Mouse (Mus musculus) myocyte (in vitro differentiated cells): Measurements from ENCODE around the gene C730034F03Rik. TPM values are rescaled to one million over a fixed set of nuclear protein-coding genes. Genes with fewer than 3 reads are reported as not detected.

ENCODE experiments used
- H3K27me3 ChIP-seq: one replicate; pipeline ENCODE4 v1.6.1; 2011; ENCODE audit not compliant: control insufficient read depth, insufficient read depth, insufficient read length
- H3K36me3 ChIP-seq: one replicate; pipeline ENCODE4 v1.6.1; 2011; ENCODE audit not compliant: control insufficient read depth, insufficient read depth
- H3K4me2 ChIP-seq: one replicate; pipeline ENCODE4 v1.6.1; 2011; ENCODE audit warnings: low read depth, control low read depth
- H3K4me3 ChIP-seq: one replicate; pipeline ENCODE4 v1.5.1; 2011; ENCODE audit warnings: mild to moderate bottlenecking, control low read depth, moderate library complexity
- H3K79me2 ChIP-seq: one replicate; pipeline ENCODE4 v1.6.1; 2011; ENCODE audit not compliant: control insufficient read depth, insufficient read depth
- H3ac ChIP-seq: one replicate; pipeline ENCODE4 v1.6.1; 2011; ENCODE audit not compliant: control insufficient read depth, insufficient read length
- CEBPB ChIP-seq: IDR thresholded peaks from 2 replicates; pipeline ENCODE4 v1.6.1; 2011; ENCODE audit warnings: mild to moderate bottlenecking, moderate library complexity; ENCODE audit not compliant: poor library complexity, insufficient read depth, severe bottlenecking
- E2F4 ChIP-seq: IDR thresholded peaks from one replicate; pipeline ENCODE4 v1.6.1; 2011; ENCODE audit warnings: mild to moderate bottlenecking, control low read depth, moderate library complexity; ENCODE audit not compliant: insufficient read depth
- MAX ChIP-seq: IDR thresholded peaks from one replicate; pipeline ENCODE4 v1.6.1; 2011; ENCODE audit warnings: low read depth, mild to moderate bottlenecking, control low read depth
- POLR2A ChIP-seq: IDR thresholded peaks from one replicate; pipeline ENCODE4 v1.6.1; 2011; ENCODE audit warnings: low read depth, mild to moderate bottlenecking, control low read depth, moderate library complexity; ENCODE audit not compliant: insufficient read length
- POLR2AphosphoS2 ChIP-seq: IDR thresholded peaks from one replicate; pipeline ENCODE4 v1.6.1; 2011; ENCODE audit warnings: low read depth, control low read depth; ENCODE audit not compliant: insufficient read length
- REST ChIP-seq: IDR thresholded peaks from one replicate; pipeline ENCODE4 v1.6.1; 2011; ENCODE audit warnings: mild to moderate bottlenecking, control low read depth, moderate library complexity; ENCODE audit not compliant: insufficient read depth, insufficient read length
- TCF12 ChIP-seq: IDR thresholded peaks from one replicate; pipeline ENCODE4 v1.6.1; 2011; ENCODE audit warnings: mild to moderate bottlenecking, control low read depth; ENCODE audit not compliant: poor library complexity, insufficient read depth, severe bottlenecking
- TCF3 ChIP-seq: IDR thresholded peaks from one replicate; pipeline ENCODE4 v1.6.1; 2011; ENCODE audit warnings: low read depth, control low read depth; ENCODE audit not compliant: insufficient read length
- USF1 ChIP-seq: IDR thresholded peaks from one replicate; pipeline ENCODE4 v1.6.1; 2011; ENCODE audit warnings: low read depth, mild to moderate bottlenecking, control low read depth, moderate library complexity
- polyA plus RNA-seq: library from polyadenylated mRNA; unstranded; fragments of >200 nt; fragmentation: generic; extraction: Trizol; gene quantifications from one replicate; pipeline ENCODE4 v1.2.1, GENCODE M21; 2012; ENCODE audit warnings: missing spikeins

C730034F03Rik gene
- polyA plus RNA-seq, 1 experiment, result 0.80 TPM

GRCm38 (mm10) chr15:89477806-89478205 is 48.4 kb downstream of the C730034F03Rik start:
- Histone ChIP-seq H3ac (no peak overlapping the region), H3K4me2 (no peak overlapping the region), H3K4me3 (no peak overlapping the region), H3K36me3 (no peaks in the 10 kb centered on the region), H3K79me2 (no peaks in the 10 kb centered on the region), H3K27me3 (no peaks in the 10 kb centered on the region)
- TF ChIP-seq POLR2A (no peak), REST (no peak), USF1 (no peak), E2F4 (no peak), CEBPB (no peak), TCF12 (no peak), TCF3 (no peak)

DNA sequence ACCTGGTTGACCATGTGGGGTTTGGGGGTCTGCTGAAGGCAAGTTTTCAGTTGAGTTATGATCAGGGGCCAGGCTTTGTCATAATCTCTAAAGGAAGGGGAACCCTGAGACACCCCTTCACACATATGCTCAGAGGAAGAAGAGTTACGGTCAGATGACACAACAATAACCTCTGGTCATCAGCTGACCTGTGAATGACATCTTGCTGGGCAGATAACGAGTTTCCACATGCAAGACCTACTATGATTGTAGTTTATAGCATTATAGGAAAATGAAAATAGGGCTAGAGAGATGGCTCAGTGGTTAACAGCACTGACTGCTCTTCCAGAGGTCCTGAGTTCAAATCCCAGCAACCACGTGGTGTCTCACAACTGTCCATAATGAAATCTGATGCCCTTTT is 49.2 kb downstream of the C730034F03Rik start:
- Histone ChIP-seq H3K4me3 (no peak overlapping the region), H3K4me2 (no peak overlapping the region), H3K79me2 (no peaks in the 10 kb centered on the region), H3K36me3 (no peaks in the 10 kb centered on the region), H3ac (no peak overlapping the region), H3K27me3 (no peaks in the 10 kb centered on the region)
- TF ChIP-seq MAX (no peak), TCF3 (no peak), REST (no peak), USF1 (no peak), POLR2A (no peak), POLR2AphosphoS2 (no peak)

Other genes starting within 250 kb of the C730034F03Rik start
- 278 TPM for gene Plxnb2, start 248.8 kb upstream of the C730034F03Rik start, polyA plus RNA-seq
- 6.6 TPM for gene Dennd6b, start 233.1 kb upstream of the C730034F03Rik start, polyA plus RNA-seq
- gene Ppp6r2, start 218.0 kb upstream of the C730034F03Rik start, polyA plus RNA-seq, result 43.6 TPM
- gene Sbf1, start 114.3 kb upstream of the C730034F03Rik start, polyA plus RNA-seq, result 222 TPM
- gene Adm2, start 106.9 kb upstream of the C730034F03Rik start, polyA plus RNA-seq, result 71.1 TPM
- 0.04 TPM for gene Miox, start 95.2 kb upstream of the C730034F03Rik start, polyA plus RNA-seq
- gene Lmf2, start 73.9 kb upstream of the C730034F03Rik start, polyA plus RNA-seq, result 96.5 TPM
- gene Ncaph2, start 73.9 kb upstream of the C730034F03Rik start, polyA plus RNA-seq, result 182 TPM
- gene Sco2, start 55.7 kb upstream of the C730034F03Rik start, polyA plus RNA-seq, result 28.0 TPM
- 4.1 TPM for gene Tymp, start 52.5 kb upstream of the C730034F03Rik start, polyA plus RNA-seq
- gene Odf3b, start 50.3 kb upstream of the C730034F03Rik start, polyA plus RNA-seq, result not detected
- gene Klhdc7b, start 44.7 kb upstream of the C730034F03Rik start, polyA plus RNA-seq, result not detected
- not detected for gene Syce3, start 19.1 kb upstream of the C730034F03Rik start, polyA plus RNA-seq
- gene Cpt1b, start 3.7 kb upstream of the C730034F03Rik start, polyA plus RNA-seq, result 5.9 TPM
- gene Gm44502, start 107 bp downstream of the C730034F03Rik start, polyA plus RNA-seq, result 0.11 TPM
- gene Chkb, start 319 bp downstream of the C730034F03Rik start, polyA plus RNA-seq, result 35.6 TPM
- 0.01 TPM for gene Mapk8ip2, start 24.3 kb downstream of the C730034F03Rik start, polyA plus RNA-seq
- gene Arsa, start 47.8 kb downstream of the C730034F03Rik start, polyA plus RNA-seq, result 33.2 TPM
- gene Shank3, start 70.0 kb downstream of the C730034F03Rik start, polyA plus RNA-seq, result 1.4 TPM
- not detected for gene Acr, start 138.7 kb downstream of the C730034F03Rik start, polyA plus RNA-seq
- 13.9 TPM for gene Rabl2, start 162.3 kb downstream of the C730034F03Rik start, polyA plus RNA-seq